Mouse (Mus musculus) thymus, postnatal 25 days (tissue): ENCODE results near the gene Fam193a.

Experiments
- DNase-seq: peaks from one replicate; pipeline ENCODE4 v3.0.0; 2022

The Fam193a gene

GRCm38 (mm10) chr5:34385616-34386015 is 15.9 kb downstream of the Fam193a start:
- no peak for DNase-seq

GRCm38 (mm10) chr5:34386744-34387143 is 17.0 kb downstream of the Fam193a start:
- DNase-seq: no peak

GRCm38 (mm10) chr5:34393251-34393650 is 23.5 kb downstream of the Fam193a start:
- no peak for DNase-seq

GRCm38 (mm10) chr5:34395347-34395746 is 25.6 kb downstream of the Fam193a start:
- no peak for DNase-seq

- DNase-seq: no peak
Measured at GRCm38 (mm10) chr5:34395850-34396540, 26.3 kb downstream of the Fam193a start.

- DNase-seq: no peak
Measured at GRCm38 (mm10) chr5:34397866-34398265, 28.1 kb downstream of the Fam193a start.

GRCm38 (mm10) chr5:34398326-34398725 is 28.6 kb downstream of the Fam193a start:
- no peak for DNase-seq

- DNase-seq: peak; percentile 17
Measured at GRCm38 (mm10) chr5:34407366-34407918, 37.7 kb downstream of the Fam193a start.

GRCm38 (mm10) chr5:34409002-34409401 is 39.3 kb downstream of the Fam193a start:
- no peak for DNase-seq

- DNase-seq: no peak
Measured at GRCm38 (mm10) chr5:34410819-34411218, 41.1 kb downstream of the Fam193a start.

GRCm38 (mm10) chr5:34413921-34414320 is 44.2 kb downstream of the Fam193a start:
- no peak for DNase-seq

- no peak for DNase-seq
Measured at GRCm38 (mm10) chr5:34417251-34418008, 47.7 kb downstream of the Fam193a start.

GRCm38 (mm10) chr5:34419188-34419587 is 49.5 kb downstream of the Fam193a start:
- no peak for DNase-seq

- DNase-seq: no peak
Measured at GRCm38 (mm10) chr5:34430776-34431175, 61.0 kb downstream of the Fam193a start.

GRCm38 (mm10) chr5:34433786-34434185 is 64.1 kb downstream of the Fam193a start:
- DNase-seq: no peak

GRCm38 (mm10) chr5:34434241-34434640 is 64.5 kb downstream of the Fam193a start:
- no peak for DNase-seq

GRCm38 (mm10) chr5:34438052-34438451 is 68.3 kb downstream of the Fam193a start:
- no peak for DNase-seq

- no peak for DNase-seq
Measured at GRCm38 (mm10) chr5:34438659-34439058, 68.9 kb downstream of the Fam193a start.

- no peak for DNase-seq
Measured at GRCm38 (mm10) chr5:34439768-34440167, 70.0 kb downstream of the Fam193a start.

- DNase-seq: no peak
Measured at GRCm38 (mm10) chr5:34441797-34442196, 72.1 kb downstream of the Fam193a start.

GRCm38 (mm10) chr5:34446207-34446606 is 76.5 kb downstream of the Fam193a start:
- no peak for DNase-seq

GRCm38 (mm10) chr5:34458994-34459393 is 89.3 kb downstream of the Fam193a start:
- no peak for DNase-seq

- no peak for DNase-seq
Measured at GRCm38 (mm10) chr5:34461294-34461693, 91.6 kb downstream of the Fam193a start.

GRCm38 (mm10) chr5:34461841-34462240 is 92.1 kb downstream of the Fam193a start:
- DNase-seq: no peak
